Mouse (Mus musculus) megakaryocyte, embryonic 14.5 days (primary cell): ENCODE data around the gene Slc25a11. TPM values are rescaled to one million over a fixed set of nuclear protein-coding genes. Genes with fewer than 3 reads are reported as not detected.

Source experiments
- H3K27me3 ChIP-seq: replicated peaks from 2 replicates; pipeline ENCODE3; 2012; ENCODE audit warnings: inconsistent platforms
- H3K36me3 ChIP-seq: replicated peaks from 2 replicates; pipeline ENCODE3; 2012; ENCODE audit warnings: low read length, inconsistent platforms, mixed read lengths
- H3K4me1 ChIP-seq: 2 replicates; pipeline ENCODE4 v1.6.1; 2012; ENCODE audit warnings: inconsistent platforms
- H3K4me3 ChIP-seq: replicated peaks from 2 replicates; pipeline ENCODE3; 2012; ENCODE audit warnings: moderate library complexity, mild to moderate bottlenecking, inconsistent platforms
- H3K9me3 ChIP-seq: 2 replicates; pipeline ENCODE4 v1.6.1; 2012; ENCODE audit warnings: inconsistent platforms
- FLI1 ChIP-seq: IDR thresholded peaks from 2 replicates; pipeline ENCODE4 v1.6.1; 2012; ENCODE audit warnings: low read length, inconsistent platforms, mixed read lengths
- GATA1 ChIP-seq: IDR thresholded peaks from 3 replicates; pipeline ENCODE4 v1.6.1; 2012; ENCODE audit warnings: mixed read lengths, low read length, inconsistent platforms, borderline replicate concordance
- polyA plus RNA-seq: library from polyadenylated mRNA; stranded (reverse); fragments of >175 nt; gene quantifications from 2 replicates; pipeline ENCODE4 v1.2.3, GENCODE M21; 2012; ENCODE audit warnings: low replicate concordance; ENCODE audit not compliant: insufficient read depth

Gene Slc25a11
- polyA plus RNA-seq, 1 experiment, result 78.7 TPM

GRCm38 (mm10) chr11:70645461-70646258 is 1.6 kb downstream of the Slc25a11 start:
- H3K36me3 ChIP-seq, result peaks cover 84% of the 10 kb centered on the region
- H3K4me3 ChIP-seq, result peak overlapping the region; percentile 93
- no peak for TF ChIP-seq GATA1
- TF ChIP-seq FLI1, result no peak
- peaks cover 71% of the 10 kb centered on the region for H3K4me1 ChIP-seq
- H3K9me3 ChIP-seq, result no peaks in the 10 kb centered on the region
- H3K27me3 ChIP-seq, result no peaks in the 10 kb centered on the region

- H3K9me3 ChIP-seq, result no peaks in the 10 kb centered on the region
- peaks cover 71% of the 10 kb centered on the region for H3K4me1 ChIP-seq
- TF ChIP-seq GATA1 (no peak), FLI1 (no peak)
- peaks cover 84% of the 10 kb centered on the region for H3K36me3 ChIP-seq
- no peaks in the 10 kb centered on the region for H3K27me3 ChIP-seq
- peak overlapping the region; percentile 93 for H3K4me3 ChIP-seq
Measured at GRCm38 (mm10) chr11:70644564-70645103, 2.6 kb downstream of the Slc25a11 start.

GRCm38 (mm10) chr11:70643051-70643450 is 4.2 kb downstream of the Slc25a11 start:
- Histone ChIP-seq H3K27me3 (no peaks in the 10 kb centered on the region), H3K4me3 (peak overlapping the region; percentile 93), H3K4me1 (peaks cover 74% of the 10 kb centered on the region), H3K9me3 (no peaks in the 10 kb centered on the region), H3K36me3 (peaks cover 75% of the 10 kb centered on the region)
- TF ChIP-seq GATA1, result no peak
- TF ChIP-seq FLI1, result no peak

- Histone ChIP-seq H3K36me3 (peaks cover 71% of the 10 kb centered on the region), H3K4me3 (peak overlapping the region; percentile 93), H3K27me3 (no peaks in the 10 kb centered on the region), H3K9me3 (no peaks in the 10 kb centered on the region), H3K4me1 (peaks cover 87% of the 10 kb centered on the region)
- no peak for TF ChIP-seq FLI1
- TF ChIP-seq GATA1, result no peak
Measured at GRCm38 (mm10) chr11:70641241-70641640, 6.0 kb downstream of the Slc25a11 start.

GRCm38 (mm10) chr11:70639976-70640375 is 7.3 kb downstream of the Slc25a11 start:
- TF ChIP-seq FLI1 (no peak), GATA1 (no peak)
- peaks cover 83% of the 10 kb centered on the region for H3K4me1 ChIP-seq

GRCm38 (mm10) chr11:70638714-70639278 is 8.5 kb downstream of the Slc25a11 start, which contains the start of gene Gp1ba:
Gene Gp1ba (plus strand): TSS chr11:70639122.
- Histone ChIP-seq H3K4me1 (peaks cover 85% of the 10 kb centered on the region), H3K4me3 (peak within 1 kb of the TSS; percentile 93), H3K9me3 (no peaks in the 10 kb centered on the region), H3K36me3 (peaks cover 51% of the 10 kb centered on the region), H3K27me3 (no peaks in the 10 kb centered on the region)
- TF ChIP-seq FLI1 (0 out of 2 replicates have a peak, but pooled peaks have one; percentile 53), GATA1 (peak; percentile 99)

More at GRCm38 (mm10) chr11:70639976-70640375, 7.3 kb downstream of the Slc25a11 start:
- peak overlapping the region; percentile 93 for H3K4me3 ChIP-seq
- H3K27me3 ChIP-seq, result no peaks in the 10 kb centered on the region
- H3K9me3 ChIP-seq, result no peaks in the 10 kb centered on the region
- H3K36me3 ChIP-seq, result peaks cover 58% of the 10 kb centered on the region

GRCm38 (mm10) chr11:70638293-70638692 is 9.0 kb downstream of the Slc25a11 start:
- Histone ChIP-seq H3K4me1 (peaks cover 81% of the 10 kb centered on the region), H3K4me3 (peak overlapping the region; percentile 93), H3K36me3 (peaks cover 46% of the 10 kb centered on the region), H3K9me3 (no peaks in the 10 kb centered on the region), H3K27me3 (no peaks in the 10 kb centered on the region)
- TF ChIP-seq GATA1 (no peak), FLI1 (no peak)

GRCm38 (mm10) chr11:70637764-70638163 is 9.5 kb downstream of the Slc25a11 start:
- H3K4me1 ChIP-seq, result peaks cover 79% of the 10 kb centered on the region
- TF ChIP-seq FLI1 (no peak), GATA1 (no peak)
- H3K36me3 ChIP-seq, result peaks cover 41% of the 10 kb centered on the region
- peak overlapping the region; percentile 93 for H3K4me3 ChIP-seq
- no peaks in the 10 kb centered on the region for H3K27me3 ChIP-seq
- H3K9me3 ChIP-seq, result no peaks in the 10 kb centered on the region

- Histone ChIP-seq H3K27me3 (no peaks in the 10 kb centered on the region), H3K9me3 (no peaks in the 10 kb centered on the region), H3K4me1 (peaks cover 86% of the 10 kb centered on the region), H3K4me3 (peak overlapping the region; percentile 56), H3K36me3 (peaks cover 20% of the 10 kb centered on the region)
- TF ChIP-seq FLI1 (no peak), GATA1 (no peak)
Measured at GRCm38 (mm10) chr11:70635601-70636000, 11.7 kb downstream of the Slc25a11 start.

- H3K36me3 ChIP-seq, result peaks cover 5% of the 10 kb centered on the region
- H3K4me1 ChIP-seq, result peaks cover 65% of the 10 kb centered on the region
- TF ChIP-seq GATA1, result no peak
- TF ChIP-seq FLI1, result no peak
- peak overlapping the region; percentile 70 for H3K4me3 ChIP-seq
- no peaks in the 10 kb centered on the region for H3K9me3 ChIP-seq
- H3K27me3 ChIP-seq, result no peaks in the 10 kb centered on the region
Measured at GRCm38 (mm10) chr11:70630129-70630528, 17.1 kb downstream of the Slc25a11 start.
